Mouse (Mus musculus) embryonic facial prominence, embryonic 15.5 days (tissue): ENCODE measurements at regions not wholly inside any gene's neighbourhood (a gene's known extent, or its start where the extent isn't known, plus 50 kb on each side); places are given as distances from the start of the nearest gene placed in this dataset.

Source experiments
- ATAC-seq: fragments of 200-750 bp; cut with Nextera tagmentation; 2 replicates; pipeline ENCODE4 v1.8.0; 2017; ENCODE audit warnings: low read depth, moderate TSS enrichment; ENCODE audit not compliant: insufficient number of reproducible peaks, low FRiP score, low TSS enrichment
- H3K27ac ChIP-seq: fragments of 300-500 bp; sonication (generic); replicated peaks from 2 replicates; pipeline ENCODE4 v1.5.1; 2015; ENCODE audit warnings: mild to moderate bottlenecking, inconsistent platforms
- H3K27me3 ChIP-seq: fragments of 300-500 bp; sonication (generic); 2 replicates; pipeline ENCODE4 v1.6.1; 2015; ENCODE audit warnings: inconsistent platforms
- H3K36me3 ChIP-seq: fragments of 300-500 bp; sonication (generic); 2 replicates; pipeline ENCODE4 v1.6.1; 2015; ENCODE audit warnings: mild to moderate bottlenecking, inconsistent platforms
- H3K4me1 ChIP-seq: fragments of 300-500 bp; sonication (generic); 2 replicates; pipeline ENCODE4 v1.6.1; 2015; ENCODE audit warnings: inconsistent platforms
- H3K4me2 ChIP-seq: fragments of 300-500 bp; sonication (generic); replicated peaks from 2 replicates; pipeline ENCODE4 v1.6.1; 2015; ENCODE audit warnings: mild to moderate bottlenecking, inconsistent platforms
- H3K4me3 ChIP-seq: fragments of 300-500 bp; sonication (generic); replicated peaks from 2 replicates; pipeline ENCODE4 v1.5.1; 2015; ENCODE audit warnings: mild to moderate bottlenecking, inconsistent platforms
- H3K9ac ChIP-seq: fragments of 300-500 bp; sonication (generic); 2 replicates; pipeline ENCODE4 v1.6.1; 2015; ENCODE audit warnings: inconsistent platforms
- H3K9me3 ChIP-seq: fragments of 300-500 bp; sonication (generic); replicated peaks from 2 replicates; pipeline ENCODE4 v1.6.1; 2016; ENCODE audit warnings: inconsistent platforms
- WGBS: fragments of 180-500 bp; shearing (Covaris S2); methylation state at CpG from one replicate; pipeline ENCODE4 v1.1.7; 2015; 5-methylcytosine and 5-hydroxymethylcytosine counted together

DNA sequence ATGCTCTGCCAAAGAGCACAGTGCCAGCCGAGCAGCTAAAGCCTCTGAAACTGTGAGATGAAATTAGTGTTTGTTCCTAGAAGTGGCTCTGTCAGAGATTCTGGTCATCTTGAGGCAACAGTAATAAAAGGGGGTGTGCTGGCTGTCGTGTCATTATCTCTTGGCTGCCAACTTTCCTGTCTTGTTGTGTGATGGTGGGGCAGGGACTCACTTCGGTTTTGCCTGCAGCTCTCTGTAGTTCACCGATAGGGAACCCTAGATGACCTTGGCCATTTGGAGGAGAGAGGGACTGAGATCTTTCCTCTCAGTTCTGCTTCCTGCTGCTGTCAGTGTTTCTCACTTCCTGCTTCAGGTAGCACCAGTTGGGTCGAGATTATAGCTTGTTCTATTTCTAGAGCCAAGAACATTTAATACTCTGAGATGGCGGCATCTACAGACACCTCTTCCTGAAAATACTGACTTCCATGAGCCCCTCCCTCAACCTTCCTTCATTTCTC lies 159.8 kb upstream of the Kbtbd8 start:
- WGBS = 82% methylated on average over 6 of the region's 6 CpGs
- Histone ChIP-seq H3K9me3 (no peaks in the 10 kb centered on the region), H3K27ac (no peak overlapping the region)

DNA sequence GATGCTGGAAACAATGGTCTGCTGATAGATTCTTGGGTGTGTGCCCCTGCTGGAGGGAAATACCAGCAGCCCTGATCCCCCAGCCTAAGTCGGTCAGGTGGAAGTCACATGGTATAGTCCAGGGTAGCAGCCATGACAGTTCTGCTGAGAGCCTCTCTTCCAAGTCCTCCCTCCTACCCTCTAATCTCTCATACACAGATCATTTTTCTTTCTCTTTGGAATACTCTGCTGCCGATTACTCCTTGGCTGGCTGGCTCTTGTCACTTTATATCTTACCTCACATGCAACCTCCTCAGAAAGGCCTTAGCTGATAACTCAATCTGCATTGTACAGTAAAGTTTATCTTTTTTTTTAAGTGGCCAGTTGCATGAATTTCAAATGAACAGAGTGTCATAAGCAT lies 162.5 kb upstream of the Kbtbd8 start:
- Histone ChIP-seq H3K4me1 (no peaks in the 10 kb centered on the region), H3K4me3 (no peak overlapping the region), H3K27me3 (no peaks in the 10 kb centered on the region), H3K27ac (no peak overlapping the region), H3K9me3 (no peaks in the 10 kb centered on the region), H3K9ac (no peak overlapping the region), H3K4me2 (no peak overlapping the region), H3K36me3 (no peaks in the 10 kb centered on the region)
- ATAC-seq = no peak
- WGBS = 82% methylated on average over 2 of the region's 2 CpGs

More for the DNA sequence above, 159.8 kb upstream of the Kbtbd8 start:
- no peak for ATAC-seq
- Histone ChIP-seq H3K36me3 (no peaks in the 10 kb centered on the region), H3K27me3 (no peaks in the 10 kb centered on the region), H3K4me2 (no peak overlapping the region), H3K4me1 (no peaks in the 10 kb centered on the region), H3K4me3 (no peak overlapping the region), H3K9ac (no peak overlapping the region)

DNA sequence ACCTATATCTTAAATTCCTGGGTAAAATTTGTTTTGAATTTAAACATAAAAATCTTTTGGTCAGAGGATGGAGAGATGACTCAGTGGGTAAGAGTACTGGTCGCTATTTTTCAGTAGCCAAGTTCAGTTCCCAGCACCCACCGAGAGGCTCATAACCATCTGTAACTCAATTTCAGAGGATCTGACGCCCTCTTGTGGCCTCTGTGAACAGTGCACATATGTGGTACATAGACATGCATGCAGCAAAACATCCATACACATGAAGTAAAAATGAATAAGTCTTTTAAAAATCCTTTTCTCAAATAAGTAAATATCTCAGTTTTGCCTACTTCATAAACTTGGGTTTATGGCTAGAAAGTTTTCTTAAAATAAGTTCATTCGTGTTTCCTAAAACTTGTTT lies 163.4 kb upstream of the Kbtbd8 start:
- H3K4me1 ChIP-seq = no peaks in the 10 kb centered on the region
- H3K27me3 ChIP-seq = no peaks in the 10 kb centered on the region
- WGBS = 87% methylated on average over 4 of the region's 4 CpGs
- H3K4me2 ChIP-seq = no peak overlapping the region
- no peak overlapping the region for H3K4me3 ChIP-seq
- no peak overlapping the region for H3K27ac ChIP-seq
- no peaks in the 10 kb centered on the region for H3K9me3 ChIP-seq
- ATAC-seq = no peak
- no peak overlapping the region for H3K9ac ChIP-seq
- no peaks in the 10 kb centered on the region for H3K36me3 ChIP-seq

DNA sequence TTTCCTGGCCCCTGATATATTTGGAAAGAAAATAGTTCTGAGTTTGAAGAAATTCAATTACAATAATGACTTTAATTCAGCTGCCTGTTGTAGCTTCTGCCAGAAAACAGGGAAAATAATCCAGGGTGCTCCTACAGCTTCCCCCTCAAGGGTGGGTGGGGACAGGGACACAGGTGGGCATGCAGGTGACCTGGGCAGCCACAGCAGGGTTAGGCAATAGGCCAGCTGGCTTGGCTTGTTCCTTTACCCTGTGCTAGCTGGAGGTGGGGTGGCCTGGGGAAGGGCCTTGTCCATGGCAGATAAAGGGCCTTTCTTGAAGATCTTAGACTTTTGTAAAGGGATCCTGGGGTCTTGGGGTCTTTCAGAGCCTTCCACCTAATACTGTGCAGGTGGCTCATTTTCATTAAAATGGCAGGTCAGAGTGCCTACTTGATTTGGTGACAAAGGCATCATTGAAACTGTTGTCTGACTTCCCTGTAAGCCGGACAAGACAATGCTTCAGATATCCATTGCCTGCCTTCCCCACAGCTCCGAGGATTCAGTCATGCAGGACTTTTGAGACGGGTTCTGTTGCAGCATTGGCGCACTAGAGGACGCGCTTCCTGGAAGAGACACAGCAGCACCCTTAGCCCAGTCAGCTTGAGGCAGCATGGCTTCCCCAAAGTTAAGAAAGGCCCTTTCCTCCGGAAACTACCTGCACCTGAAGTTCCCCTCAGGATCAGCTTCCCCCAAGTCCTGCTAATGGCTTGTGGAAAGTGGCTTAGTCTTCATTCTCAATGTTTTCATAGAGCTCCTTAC lies 164.9 kb upstream of the Kbtbd8 start:
- Histone ChIP-seq H3K9ac (no peak overlapping the region), H3K27ac (no peak overlapping the region), H3K27me3 (no peaks in the 10 kb centered on the region), H3K4me3 (no peak overlapping the region), H3K4me2 (no peak overlapping the region), H3K4me1 (no peaks in the 10 kb centered on the region), H3K36me3 (no peaks in the 10 kb centered on the region), H3K9me3 (no peaks in the 10 kb centered on the region)
- no peak for ATAC-seq
- 83% methylated on average over 7 of the region's 7 CpGs for WGBS

DNA sequence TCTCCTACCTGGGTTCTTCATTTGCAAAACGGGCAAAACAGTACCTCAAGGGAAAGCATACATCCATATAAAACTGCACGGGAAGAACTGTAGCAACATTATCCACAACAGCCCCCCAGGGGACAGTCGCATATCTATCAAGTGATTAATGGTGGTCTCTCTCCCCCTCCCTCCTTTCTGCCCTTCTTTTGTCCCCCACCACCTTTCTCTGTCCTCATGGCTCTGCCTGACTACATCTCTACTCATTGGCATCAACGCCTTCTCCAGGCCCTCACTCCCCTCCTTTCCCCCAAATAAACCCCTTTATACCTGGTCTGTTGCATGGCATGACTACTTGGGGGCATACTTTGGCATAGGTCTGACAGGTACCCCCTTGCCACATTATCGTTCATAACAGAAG lies 166.1 kb upstream of the Kbtbd8 start:
- H3K4me1 ChIP-seq = peaks cover 11% of the 10 kb centered on the region; the same call in 1 of the 2 replicates
- ATAC-seq = no peak
- H3K4me3 ChIP-seq = no peak overlapping the region
- H3K9me3 ChIP-seq = no peaks in the 10 kb centered on the region
- H3K9ac ChIP-seq = no peak overlapping the region
- WGBS = 79% methylated on average over 5 of the region's 5 CpGs
- H3K27ac ChIP-seq = no peak overlapping the region
- H3K27me3 ChIP-seq = no peaks in the 10 kb centered on the region
- no peaks in the 10 kb centered on the region for H3K36me3 ChIP-seq
- H3K4me2 ChIP-seq = no peak overlapping the region

DNA sequence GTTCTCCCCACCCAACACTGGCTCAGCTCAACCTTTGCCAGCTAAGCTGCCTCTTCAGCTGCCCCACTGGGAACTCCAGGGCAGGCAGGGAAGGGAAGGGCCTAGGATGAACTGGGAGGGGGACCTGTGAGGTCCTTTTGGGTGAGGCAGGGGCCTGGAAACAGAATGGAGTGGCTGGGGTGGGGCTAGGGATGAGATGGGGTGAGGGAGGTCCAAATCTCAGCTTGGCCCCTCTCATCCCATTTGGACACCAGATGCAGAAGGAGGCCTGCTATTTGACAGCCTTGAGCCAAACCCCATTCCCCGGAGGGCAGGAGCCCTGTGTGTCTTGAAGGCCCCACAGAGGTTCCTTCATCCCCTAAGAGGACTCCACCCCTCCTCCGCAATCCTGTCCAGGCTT lies 166.7 kb upstream of the Kbtbd8 start:
- H3K4me3 ChIP-seq = no peak overlapping the region
- no peak overlapping the region for H3K4me2 ChIP-seq
- H3K36me3 ChIP-seq = no peaks in the 10 kb centered on the region
- H3K9me3 ChIP-seq = no peaks in the 10 kb centered on the region
- H3K4me1 ChIP-seq = peaks cover 13% of the 10 kb centered on the region; the same call in 1 of the 2 replicates
- 51% methylated on average over 2 of the region's 2 CpGs for WGBS
- ATAC-seq = no peak
- no peaks in the 10 kb centered on the region for H3K27me3 ChIP-seq
- no peak overlapping the region for H3K27ac ChIP-seq
- no peak overlapping the region for H3K9ac ChIP-seq

DNA sequence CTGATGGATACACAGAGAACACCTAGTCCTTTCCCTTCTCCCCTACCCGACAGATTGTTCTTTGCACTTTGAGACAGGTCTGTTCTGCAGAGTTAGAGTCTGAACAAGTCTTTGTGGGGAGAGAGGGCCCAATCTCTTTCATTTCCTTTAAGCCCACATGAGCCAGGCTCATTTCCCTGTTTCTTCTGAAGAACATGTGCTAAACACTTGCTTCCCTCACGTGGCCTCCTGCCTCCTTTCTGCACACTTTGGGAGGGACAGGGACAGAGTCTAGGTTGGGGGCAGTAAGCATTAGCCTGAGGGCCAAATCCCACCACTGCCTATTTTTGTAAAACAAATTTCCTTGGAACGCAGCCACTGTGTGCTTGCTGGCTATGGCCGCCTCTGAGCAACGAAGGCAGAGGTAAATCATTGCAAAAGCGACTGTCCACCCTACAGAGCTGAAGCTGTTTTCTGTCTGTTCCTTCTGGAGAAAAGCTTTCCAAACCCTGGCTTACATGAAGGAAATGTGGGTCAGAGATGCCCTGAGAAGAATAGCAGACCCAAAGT lies 170.6 kb upstream of the Kbtbd8 start:
- WGBS = 54% methylated on average over 6 of the region's 6 CpGs
- Histone ChIP-seq H3K27me3 (no peaks in the 10 kb centered on the region), H3K36me3 (no peaks in the 10 kb centered on the region), H3K4me1 (peaks cover 20% of the 10 kb centered on the region; the same call in 1 of the 2 replicates), H3K27ac (peak overlapping the region; percentile 71), H3K9ac (no peak overlapping the region), H3K4me2 (no peak overlapping the region), H3K9me3 (no peaks in the 10 kb centered on the region), H3K4me3 (no peak overlapping the region)
- peak; percentile 54 for ATAC-seq

DNA sequence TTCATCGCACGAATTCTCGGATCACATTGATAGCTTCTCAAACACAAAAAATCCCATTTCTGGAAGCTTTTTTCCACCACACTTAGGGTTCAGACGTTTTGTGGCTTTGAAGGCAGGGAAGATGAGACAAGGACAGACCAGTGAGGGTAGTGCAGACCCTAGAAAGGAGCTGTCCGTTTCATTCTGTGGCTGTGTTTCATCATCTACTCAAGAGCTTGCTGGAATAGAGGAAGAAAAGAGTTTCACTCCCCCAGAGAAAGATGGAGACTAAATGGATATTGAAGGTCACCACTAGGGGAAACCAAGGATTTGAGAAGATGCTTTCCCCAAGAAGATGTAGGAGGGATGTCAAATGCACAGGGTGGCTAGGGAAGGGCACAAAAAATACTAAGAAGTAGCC lies 171.3 kb upstream of the Kbtbd8 start:
- Histone ChIP-seq H3K27ac (peak overlapping the region; percentile 71; the same call in 1 of the 2 replicates), H3K36me3 (no peaks in the 10 kb centered on the region), H3K9me3 (no peaks in the 10 kb centered on the region), H3K4me2 (no peak overlapping the region), H3K9ac (no peak overlapping the region), H3K4me3 (no peak overlapping the region), H3K27me3 (no peaks in the 10 kb centered on the region), H3K4me1 (peaks cover 20% of the 10 kb centered on the region; the same call in 1 of the 2 replicates)
- no peak for ATAC-seq
- WGBS = 75% methylated on average over 5 of the region's 5 CpGs

DNA sequence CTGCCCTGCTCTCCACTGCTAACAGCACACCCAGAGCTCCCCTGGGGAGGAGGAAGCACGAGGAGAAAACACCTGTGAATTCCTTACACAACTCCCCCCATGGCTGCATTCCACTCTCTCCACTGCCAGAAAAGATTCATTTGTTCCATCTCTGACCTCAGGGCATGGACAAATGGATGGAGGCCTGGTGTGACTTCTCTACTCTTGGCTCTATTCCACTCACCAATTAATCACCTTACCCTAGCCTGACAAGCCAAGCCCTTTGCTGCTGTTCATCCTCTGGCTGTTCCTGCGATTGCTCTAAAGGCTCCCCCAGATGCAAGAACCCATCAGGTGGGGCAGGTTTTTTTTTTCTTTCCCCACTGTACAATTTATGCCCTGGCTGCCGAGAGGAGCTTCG lies 172.8 kb upstream of the Kbtbd8 start:
- H3K36me3 ChIP-seq = no peaks in the 10 kb centered on the region
- no peak overlapping the region for H3K9ac ChIP-seq
- WGBS = 46% methylated on average over 4 of the region's 4 CpGs
- ATAC-seq = no peak
- H3K9me3 ChIP-seq = no peaks in the 10 kb centered on the region
- H3K4me1 ChIP-seq = peaks cover 23% of the 10 kb centered on the region; the same call in 1 of the 2 replicates
- H3K4me2 ChIP-seq = no peak overlapping the region
- no peak overlapping the region for H3K27ac ChIP-seq
- no peaks in the 10 kb centered on the region for H3K27me3 ChIP-seq
- H3K4me3 ChIP-seq = no peak overlapping the region

DNA sequence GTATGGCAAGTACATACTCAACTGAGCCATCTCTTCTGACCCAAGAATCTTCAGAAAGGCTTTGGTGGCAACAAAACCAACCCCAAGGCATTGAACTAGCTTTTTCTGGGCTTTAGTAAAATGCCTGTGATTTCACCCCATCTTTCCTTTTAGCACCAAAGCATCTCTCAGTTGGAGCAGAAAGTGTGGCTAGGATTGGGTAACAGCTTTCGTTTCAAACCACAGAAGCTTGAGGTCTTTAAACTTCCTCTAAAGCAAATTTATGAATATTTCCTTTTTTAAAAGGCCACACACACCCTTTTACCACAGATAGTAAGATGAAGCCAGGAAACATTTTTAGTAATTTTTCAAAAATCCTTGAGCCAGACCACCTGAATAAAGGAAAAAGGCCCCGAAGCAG lies 178.1 kb upstream of the Kbtbd8 start:
- no peaks in the 10 kb centered on the region for H3K9me3 ChIP-seq
- no peak overlapping the region for H3K4me3 ChIP-seq
- H3K27me3 ChIP-seq = no peaks in the 10 kb centered on the region
- H3K4me1 ChIP-seq = peaks cover 14% of the 10 kb centered on the region; the same call in 1 of the 2 replicates
- H3K9ac ChIP-seq = no peak overlapping the region
- ATAC-seq = no peak
- H3K36me3 ChIP-seq = no peaks in the 10 kb centered on the region
- no peak overlapping the region for H3K4me2 ChIP-seq
- no peak overlapping the region for H3K27ac ChIP-seq
- 79% methylated on average over 2 of the region's 2 CpGs for WGBS

DNA sequence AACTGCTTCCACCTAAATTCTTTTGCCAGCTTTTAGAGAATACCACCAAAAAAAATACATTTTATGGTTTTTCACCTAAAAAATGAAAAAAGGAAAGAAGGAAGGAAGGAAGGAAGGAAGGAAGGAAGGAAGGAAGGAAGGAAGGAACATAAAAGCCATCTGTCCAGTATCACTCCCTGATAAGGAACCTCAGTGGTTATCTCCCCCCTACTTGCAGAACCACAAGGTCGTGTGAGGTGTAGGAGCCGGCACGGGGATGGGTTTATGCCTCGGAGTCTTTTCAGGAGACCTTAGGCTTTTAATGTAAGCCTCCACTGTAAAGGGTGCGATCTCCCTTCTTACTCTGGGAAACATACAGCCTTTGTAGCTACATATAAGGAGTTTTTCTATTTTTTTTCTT lies 180.8 kb upstream of the Kbtbd8 start:
- no peak overlapping the region for H3K9ac ChIP-seq
- H3K9me3 ChIP-seq = no peaks in the 10 kb centered on the region
- H3K4me2 ChIP-seq = no peak overlapping the region
- WGBS = 80% methylated on average over 5 of the region's 5 CpGs
- H3K27me3 ChIP-seq = no peaks in the 10 kb centered on the region
- peaks cover 17% of the 10 kb centered on the region; the same call in 1 of the 2 replicates for H3K4me1 ChIP-seq
- no peaks in the 10 kb centered on the region for H3K36me3 ChIP-seq
- peak overlapping the region; percentile 51; the same call in 1 of the 2 replicates for H3K27ac ChIP-seq
- no peak for ATAC-seq
- H3K4me3 ChIP-seq = no peak overlapping the region
